Mouse (Mus musculus) CH12.LX (cell line): Measurements from ENCODE around the gene Plcb3.
A peak's percentile ranks its signal among the peaks of the same experiment; 100 is the strongest.

ENCODE experiments used
- CHD2 ChIP-seq: IDR thresholded peaks from 2 replicates; pipeline ENCODE4 v1.6.1; 2011; ENCODE audit warnings: low read length, improper control_type of control experiment
- CTCF ChIP-seq, 2 experiments: IDR thresholded peaks in 1 of 2; conservative IDR thresholded peaks in 1 of 2; 2 replicates each; pipeline ENCODE4 v1.5.1; 2011 to 2012; ENCODE audit warnings: low read depth in 2 of 2, low read length in 2 of 2, improper control_type of control experiment in 1 of 2, inconsistent platforms in 1 of 2, mild to moderate bottlenecking in 1 of 2, moderate library complexity in 1 of 2
- HCFC1 ChIP-seq: IDR thresholded peaks from 2 replicates; pipeline ENCODE4 v1.6.1; 2012; ENCODE audit warnings: low read depth, mild to moderate bottlenecking, inconsistent platforms, low read length, improper control_type of control experiment
- KAT2A ChIP-seq: IDR thresholded peaks from 2 replicates; pipeline ENCODE4 v1.6.1; 2012; ENCODE audit warnings: low read length, improper control_type of control experiment, inconsistent platforms; ENCODE audit not compliant: insufficient replicate concordance
- POLR2A ChIP-seq: IDR thresholded peaks from 2 replicates; pipeline ENCODE4 v1.6.1; 2011; ENCODE audit warnings: low read depth, mild to moderate bottlenecking, improper control_type of control experiment, low read length
- SIN3A ChIP-seq: IDR thresholded peaks from 2 replicates; pipeline ENCODE4 v1.6.1; 2012; ENCODE audit warnings: low read length, improper control_type of control experiment, inconsistent platforms
- SMC3 ChIP-seq: IDR thresholded peaks from 2 replicates; pipeline ENCODE4 v1.6.1; 2011; ENCODE audit warnings: low read depth, low read length, improper control_type of control experiment

GRCm38 (mm10) chr19:6996006-6996405 lies 19.7 kb upstream of the Plcb3 start, which contains the start of the genes Nudt22 and Trpt1:
- TF ChIP-seq POLR2A (peak; percentile 61; the same call in 1 of the 2 replicates), CHD2 (no peak), SIN3A (peak; percentile 54; the same call in 1 of the 2 replicates), KAT2A (no peak), CTCF (conservative IDR thresholded peaks at IDR 0.05 in 1 of 2, IDR thresholded peaks at IDR 0.05 in 1 of 2; ENCODE audit: low read depth in 2 of 2, low read length in 2 of 2) (no peak), HCFC1 (peak; percentile 54), SMC3 (no peak)
